Mouse (Mus musculus): ENCODE measurements around the gene Epas1.

The Epas1 gene

GRCm38 (mm10) chr17:86787805-86788204 lies 34.3 kb downstream of the Epas1 start:
- no peak for DNase-seq (ENCODE audit: low spot score)

DNA sequence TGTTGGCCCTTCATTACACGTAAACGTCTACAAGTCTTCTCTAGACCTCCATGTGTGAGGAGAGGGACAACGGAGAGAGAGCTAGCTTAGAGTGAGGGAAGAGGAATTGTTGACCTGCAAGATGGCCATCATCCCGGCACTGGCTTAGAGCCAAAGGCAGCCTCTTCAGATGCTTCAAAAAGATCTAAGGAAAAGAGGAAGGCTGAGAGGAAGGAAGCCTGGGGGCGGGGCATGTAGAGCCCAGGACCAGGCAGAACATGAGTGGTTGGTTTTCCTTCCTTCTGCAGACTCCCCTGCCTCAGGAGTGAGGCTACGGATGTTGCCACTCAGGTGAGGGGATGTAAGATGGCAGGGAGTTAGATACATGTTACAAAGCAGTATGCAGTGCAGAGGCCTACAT lies 34.8 kb downstream of the Epas1 start:
- DNase-seq (ENCODE audit: low spot score) = no peak

DNA sequence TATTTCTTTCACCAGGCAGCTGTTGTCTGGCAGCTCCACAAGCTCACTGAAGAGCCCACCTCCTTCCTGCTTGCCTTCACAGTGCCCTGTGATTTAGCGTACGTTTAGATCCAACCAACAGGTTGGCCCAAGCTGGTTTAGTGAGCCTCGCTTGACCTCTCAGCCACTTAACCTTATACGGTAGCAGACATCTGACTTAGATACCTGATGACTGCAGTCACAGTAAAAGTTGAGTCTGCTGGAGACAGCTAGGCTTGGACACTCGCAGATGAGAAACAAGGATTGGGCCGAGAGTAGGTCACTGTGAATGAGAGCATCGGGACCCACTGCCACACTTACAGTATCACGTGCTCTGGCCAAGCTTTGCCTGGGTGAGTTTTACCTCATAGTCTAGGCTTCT lies 38.4 kb downstream of the Epas1 start:
- no peak for DNase-seq (ENCODE audit: low spot score)

- DNase-seq (ENCODE audit: low spot score) = no peak
Measured at GRCm38 (mm10) chr17:86795773-86796172, 42.3 kb downstream of the Epas1 start.

GRCm38 (mm10) chr17:86797031-86797430 lies 43.5 kb downstream of the Epas1 start:
- DNase-seq (ENCODE audit: low spot score) = no peak

- DNase-seq (ENCODE audit: low spot score) = no peak
Measured at GRCm38 (mm10) chr17:86798460-86798859, 45.0 kb downstream of the Epas1 start.

- DNase-seq (ENCODE audit: low spot score) = no peak
Measured at GRCm38 (mm10) chr17:86798951-86799350, 45.5 kb downstream of the Epas1 start.

DNA sequence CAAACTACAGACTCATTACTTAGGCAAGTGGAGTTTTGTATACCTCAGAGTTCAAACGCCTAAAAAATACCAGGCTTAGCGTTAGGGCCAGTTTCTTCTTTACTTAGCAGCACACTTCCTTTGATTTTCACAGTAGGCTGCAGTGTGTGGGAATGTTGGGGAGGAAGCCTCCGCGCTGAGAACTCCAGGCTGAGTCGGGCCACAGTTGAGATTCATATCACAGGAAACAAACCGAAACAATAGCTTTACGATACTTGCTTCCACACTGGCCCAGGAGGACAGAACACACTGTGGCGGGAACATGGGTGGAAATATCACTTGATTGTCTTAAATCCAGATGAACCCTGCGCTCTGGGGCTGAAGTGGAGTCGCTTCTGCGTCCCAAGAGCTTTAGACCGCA lies 47.0 kb downstream of the Epas1 start:
- no peak for DNase-seq (ENCODE audit: low spot score)

DNA sequence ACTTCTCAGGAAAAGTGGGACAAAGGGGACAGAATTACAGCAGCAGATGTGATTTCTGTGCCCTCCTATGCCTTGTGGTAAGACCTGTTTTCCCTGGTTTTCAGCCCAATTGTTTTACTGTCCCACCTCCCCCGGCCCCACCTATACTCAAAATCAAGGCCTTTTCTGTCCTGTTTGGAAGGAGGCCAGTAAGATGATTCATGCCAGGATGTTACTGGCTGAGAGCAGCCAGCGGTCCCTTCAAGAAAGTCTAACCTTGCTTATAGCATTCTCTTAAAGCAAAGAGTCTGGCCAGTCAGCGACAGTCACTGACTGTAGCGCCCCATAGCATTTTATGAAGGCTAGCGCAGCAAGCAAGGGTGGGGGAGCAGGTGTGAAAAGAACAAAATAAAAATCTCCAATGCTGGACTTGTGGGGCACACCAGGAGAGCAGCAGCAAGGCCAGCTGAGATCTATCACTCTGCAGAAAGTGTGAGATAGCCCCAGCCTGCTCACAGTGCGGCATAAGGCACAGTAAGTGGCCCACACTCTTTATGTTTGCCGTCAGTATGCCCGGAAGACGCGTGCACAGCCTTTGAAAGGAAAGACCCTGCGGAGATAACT lies 47.8 kb downstream of the Epas1 start:
- peak; percentile 13 for DNase-seq (ENCODE audit: low spot score)

GRCm38 (mm10) chr17:86801876-86802275 lies 48.4 kb downstream of the Epas1 start:
- DNase-seq (ENCODE audit: low spot score) = no peak

- no peak for DNase-seq (ENCODE audit: low spot score)
Measured at GRCm38 (mm10) chr17:86802351-86802985, 49.0 kb downstream of the Epas1 start.

- DNase-seq (ENCODE audit: low spot score) = no peak
Measured at GRCm38 (mm10) chr17:86803147-86803546, 49.6 kb downstream of the Epas1 start.

- DNase-seq (ENCODE audit: low spot score) = no peak
Measured at GRCm38 (mm10) chr17:86803653-86804052, 50.2 kb downstream of the Epas1 start.

- DNase-seq (ENCODE audit: low spot score) = no peak
Measured at GRCm38 (mm10) chr17:86812029-86812428, 58.5 kb downstream of the Epas1 start.

DNA sequence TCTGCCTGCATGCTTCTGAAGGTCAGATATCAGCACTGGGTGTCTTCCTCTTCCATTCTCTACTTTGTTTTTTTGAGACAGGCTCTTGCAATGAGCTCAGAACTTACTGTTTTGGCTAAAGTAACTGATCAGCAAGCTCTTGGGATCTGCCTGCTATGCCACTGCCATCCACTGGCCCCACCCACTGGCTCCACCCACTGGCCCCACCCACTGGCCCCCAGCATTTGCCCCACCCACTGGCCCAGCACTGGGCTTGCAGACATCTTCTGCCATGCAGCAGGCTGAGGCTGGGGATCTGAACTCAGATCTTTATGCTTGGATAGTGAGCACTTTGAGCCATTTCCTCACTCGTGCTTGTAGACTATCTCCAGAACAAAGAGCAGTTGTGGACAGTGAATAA lies 60.8 kb downstream of the Epas1 start:
- DNase-seq (ENCODE audit: low spot score) = no peak

DNA sequence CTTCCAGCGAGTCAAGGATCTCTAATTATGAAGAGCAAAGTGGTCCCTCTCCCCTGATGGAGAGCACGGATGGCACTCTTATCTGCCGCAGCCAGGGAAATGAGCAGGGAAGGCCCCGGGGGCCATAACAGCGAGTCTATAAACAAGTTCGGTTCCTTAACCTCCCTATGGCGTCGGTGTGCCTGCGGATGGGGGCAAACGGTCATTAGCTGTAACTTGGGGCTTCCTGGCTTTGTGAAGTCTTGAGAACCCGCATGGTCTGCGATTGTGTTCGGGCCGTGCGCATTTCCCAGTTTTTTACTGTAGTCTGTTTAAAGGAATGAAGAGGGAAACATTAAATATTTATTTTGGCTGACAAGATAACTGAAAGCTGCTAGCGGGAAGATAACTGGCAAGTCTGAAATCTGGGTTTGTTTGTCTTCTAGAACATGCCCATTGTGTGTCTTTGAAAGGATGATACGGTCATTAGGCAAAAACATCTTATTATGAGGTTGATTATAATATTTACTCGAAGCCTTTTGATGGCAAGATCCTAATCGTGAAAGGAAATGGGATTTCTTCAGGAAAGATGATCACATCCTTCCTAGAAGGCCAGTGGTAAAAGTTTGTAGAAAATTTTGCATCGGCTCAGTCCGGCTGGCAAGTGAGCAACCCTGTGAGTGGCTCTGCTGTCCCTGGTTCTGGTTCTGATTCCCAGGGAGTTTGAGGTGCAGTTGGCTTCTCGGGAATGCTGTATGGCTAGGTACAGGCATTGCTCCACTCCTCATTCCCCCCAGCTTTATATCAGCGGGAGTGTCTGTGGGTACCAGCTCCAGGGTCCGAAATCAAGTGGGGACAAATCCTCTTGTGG lies 61.7 kb downstream of the Epas1 start:
- no peak for DNase-seq (ENCODE audit: low spot score)

- no peak for DNase-seq (ENCODE audit: low spot score)
Measured at GRCm38 (mm10) chr17:86822017-86822737, 68.7 kb downstream of the Epas1 start.

GRCm38 (mm10) chr17:86824502-86825162 lies 71.1 kb downstream of the Epas1 start:
- no peak for DNase-seq (ENCODE audit: low spot score)

- DNase-seq (ENCODE audit: low spot score) = no peak
Measured at GRCm38 (mm10) chr17:86825163-86825902, 71.8 kb downstream of the Epas1 start.

DNA sequence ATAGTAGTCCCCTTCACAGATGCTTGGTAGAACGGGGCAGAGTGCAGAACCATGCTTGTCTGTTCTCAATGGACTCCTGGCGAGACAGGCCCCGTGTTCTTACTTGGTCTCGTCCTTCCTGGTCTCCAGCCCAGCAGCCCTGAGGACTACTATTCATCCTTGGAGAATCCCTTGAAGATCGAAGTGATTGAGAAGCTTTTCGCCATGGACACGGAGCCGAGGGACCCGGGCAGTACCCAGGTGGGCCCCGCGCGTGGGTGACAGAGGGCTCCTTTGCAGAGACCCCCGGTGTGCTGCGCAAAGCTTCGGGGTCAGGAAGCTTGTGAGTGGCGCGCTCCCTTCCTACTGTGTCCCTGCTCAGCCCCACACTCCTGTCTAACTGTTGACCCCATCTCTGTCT lies 72.9 kb downstream of the Epas1 start:
- no peak for DNase-seq (ENCODE audit: low spot score)

All from urinary bladder, postnatal 25 days (tissue).